Mouse (Mus musculus): ENCODE results near the gene Mettl8. TPM values are rescaled to one million over a fixed set of nuclear protein-coding genes. Genes with fewer than 3 reads are reported as not detected.

Gene Mettl8
- polyA plus RNA-seq, 1 experiment from 2014 or later: 18.1 TPM

DNA sequence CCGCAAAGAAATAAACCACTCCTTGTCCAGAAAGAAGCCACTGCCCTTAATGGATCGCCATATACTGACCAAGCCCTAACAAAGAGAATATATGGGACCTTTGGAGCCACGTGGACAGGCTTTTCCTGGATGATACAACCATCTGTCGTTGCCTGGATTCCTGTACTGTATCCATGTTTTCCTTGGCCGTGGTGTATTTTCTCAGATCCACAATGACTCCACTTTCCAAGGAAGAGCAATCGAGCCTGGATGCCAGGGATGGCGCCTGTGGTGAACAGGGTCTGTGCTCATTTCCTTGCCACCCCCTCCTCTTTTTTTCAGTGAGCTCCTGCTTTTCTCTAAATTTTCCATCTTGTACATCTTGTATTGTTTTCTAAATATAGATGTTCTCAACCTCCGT, 120.6 kb downstream of the Mettl8 start:
- ATAC-seq (ENCODE audit: low FRiP score): no peak
- Histone ChIP-seq H3K36me3 (replicated peaks) (no peaks in the 10 kb centered on the region), H3K4me3 (replicated peaks) (no peak overlapping the region), H3K4me2 (no peak overlapping the region), H3K9me3 (no peaks in the 10 kb centered on the region), H3K4me1 (no peaks in the 10 kb centered on the region), H3K27me3 (no peaks in the 10 kb centered on the region), H3K9ac (no peak overlapping the region), H3K27ac (no peak overlapping the region)
- 79% methylated on average over 8 of the region's 8 CpGs for WGBS

DNA sequence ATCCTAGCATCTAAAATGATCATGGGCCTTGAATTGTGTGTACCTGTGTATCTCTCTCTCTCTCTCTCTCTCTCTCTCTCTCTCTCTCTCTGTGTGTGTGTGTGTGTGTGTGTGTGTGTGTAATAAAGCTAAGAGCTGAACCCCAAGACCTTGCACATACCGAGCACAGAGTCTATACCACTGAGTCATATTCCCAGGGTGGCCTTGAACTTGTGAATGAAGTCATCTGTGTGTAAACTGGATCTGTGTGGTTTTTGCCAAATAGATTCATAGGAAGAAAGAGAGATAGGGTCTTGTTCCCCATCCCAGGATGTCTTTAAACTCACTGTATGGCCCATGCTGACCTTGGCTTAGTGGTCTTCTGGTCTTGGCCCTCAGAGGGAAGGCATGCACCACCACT, 121.9 kb downstream of the Mettl8 start:
- Histone ChIP-seq H3K9ac (no peak overlapping the region), H3K9me3 (no peaks in the 10 kb centered on the region), H3K27me3 (no peaks in the 10 kb centered on the region), H3K27ac (no peak overlapping the region), H3K4me2 (no peak overlapping the region), H3K4me3 (replicated peaks) (no peak overlapping the region), H3K36me3 (replicated peaks) (no peaks in the 10 kb centered on the region), H3K4me1 (no peaks in the 10 kb centered on the region)
- ATAC-seq (ENCODE audit: low FRiP score): no peak
- WGBS: 75% methylated on average over 1 of the region's 1 CpGs

DNA sequence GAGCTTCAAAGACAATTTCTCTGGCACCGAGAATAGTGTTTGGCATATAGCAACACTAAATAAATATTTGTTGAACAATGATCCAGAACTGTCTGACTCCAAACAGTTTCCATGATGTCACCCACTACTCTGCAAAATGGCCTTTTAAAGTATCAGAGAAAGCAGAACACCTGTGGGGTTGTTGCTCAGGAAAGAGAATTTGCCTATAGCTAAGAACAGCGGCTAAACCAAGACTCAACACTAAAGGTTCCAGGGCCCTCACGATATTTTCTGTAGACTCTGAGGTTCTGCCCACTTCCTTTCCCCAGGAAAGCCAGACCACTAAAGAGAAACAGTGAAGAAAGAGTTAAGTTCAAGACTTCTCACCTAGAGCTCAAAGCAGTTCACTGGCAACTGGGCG, 122.4 kb downstream of the Mettl8 start:
- Histone ChIP-seq H3K27me3 (no peaks in the 10 kb centered on the region), H3K9me3 (no peaks in the 10 kb centered on the region), H3K4me1 (no peaks in the 10 kb centered on the region), H3K36me3 (replicated peaks) (no peaks in the 10 kb centered on the region), H3K4me3 (replicated peaks) (no peak overlapping the region), H3K4me2 (no peak overlapping the region), H3K9ac (no peak overlapping the region), H3K27ac (no peak overlapping the region)
- no peak for ATAC-seq (ENCODE audit: low FRiP score)
- 91% methylated on average over 4 of the region's 4 CpGs for WGBS

DNA sequence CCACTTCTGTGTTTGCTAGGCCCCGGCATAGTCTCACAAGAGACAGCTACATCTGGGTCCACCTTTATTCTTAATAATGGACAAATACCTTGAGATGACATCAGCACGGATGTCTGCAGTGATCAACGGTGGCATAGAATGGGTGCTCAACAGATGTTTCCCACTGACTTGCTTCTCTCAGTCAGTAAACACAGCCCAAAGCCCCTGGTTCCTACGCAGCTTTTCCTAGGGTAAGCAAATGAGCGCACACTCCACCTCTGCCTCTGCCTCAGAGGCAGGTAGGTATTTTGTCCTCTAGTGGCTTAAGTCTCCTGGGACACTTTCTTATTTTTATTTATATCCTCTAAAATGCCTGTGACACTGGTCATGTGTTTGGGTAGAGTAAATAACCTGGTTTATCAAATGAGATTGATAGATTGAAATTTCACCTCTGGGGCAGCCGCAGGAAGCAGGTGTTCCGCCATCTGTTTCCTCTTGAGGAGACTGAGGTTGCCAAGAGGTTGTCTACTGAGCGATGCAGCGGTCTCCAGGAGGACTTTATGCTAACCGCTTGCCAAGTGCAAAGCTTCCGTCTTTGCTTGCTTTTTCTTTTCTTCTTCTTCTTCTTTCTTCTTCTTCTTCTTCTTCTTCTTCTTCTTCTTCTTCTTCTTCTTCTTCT, 124.6 kb downstream of the Mettl8 start:
- H3K4me2 ChIP-seq: no peak overlapping the region
- no peaks in the 10 kb centered on the region for H3K36me3 ChIP-seq (replicated peaks)
- ATAC-seq (ENCODE audit: low FRiP score): no peak
- 95% methylated on average over 11 of the region's 11 CpGs for WGBS
- H3K27me3 ChIP-seq: no peaks in the 10 kb centered on the region
- H3K9me3 ChIP-seq: no peaks in the 10 kb centered on the region
- no peak overlapping the region for H3K9ac ChIP-seq
- no peaks in the 10 kb centered on the region for H3K4me1 ChIP-seq
- no peak overlapping the region for H3K4me3 ChIP-seq (replicated peaks)
- no peak overlapping the region for H3K27ac ChIP-seq

DNA sequence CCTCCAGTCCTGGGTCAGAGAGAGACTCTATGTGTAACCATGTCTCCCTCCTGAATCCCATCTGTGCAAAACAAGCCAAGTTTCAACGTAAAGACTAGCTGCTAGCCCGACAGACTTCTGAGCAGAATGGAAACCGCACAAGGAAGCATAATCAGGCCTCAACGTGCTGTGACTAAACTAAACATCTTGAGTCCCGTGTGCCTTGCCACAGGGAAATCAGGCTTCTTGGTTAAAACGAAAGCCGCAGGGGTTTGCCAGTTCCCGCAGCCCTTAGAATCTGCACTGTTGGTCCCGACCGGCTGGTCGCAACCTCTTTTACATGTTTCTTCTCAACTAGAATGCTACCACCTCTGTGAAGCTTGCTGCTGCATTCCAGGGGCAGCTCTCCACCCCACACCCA, 125.7 kb downstream of the Mettl8 start:
- Histone ChIP-seq H3K27ac (no peak overlapping the region), H3K4me3 (replicated peaks) (no peak overlapping the region), H3K4me2 (no peak overlapping the region), H3K9me3 (no peaks in the 10 kb centered on the region), H3K9ac (no peak overlapping the region), H3K4me1 (no peaks in the 10 kb centered on the region), H3K27me3 (no peaks in the 10 kb centered on the region), H3K36me3 (replicated peaks) (no peaks in the 10 kb centered on the region)
- no peak for ATAC-seq (ENCODE audit: low FRiP score)
- WGBS: 92% methylated on average over 11 of the region's 11 CpGs

DNA sequence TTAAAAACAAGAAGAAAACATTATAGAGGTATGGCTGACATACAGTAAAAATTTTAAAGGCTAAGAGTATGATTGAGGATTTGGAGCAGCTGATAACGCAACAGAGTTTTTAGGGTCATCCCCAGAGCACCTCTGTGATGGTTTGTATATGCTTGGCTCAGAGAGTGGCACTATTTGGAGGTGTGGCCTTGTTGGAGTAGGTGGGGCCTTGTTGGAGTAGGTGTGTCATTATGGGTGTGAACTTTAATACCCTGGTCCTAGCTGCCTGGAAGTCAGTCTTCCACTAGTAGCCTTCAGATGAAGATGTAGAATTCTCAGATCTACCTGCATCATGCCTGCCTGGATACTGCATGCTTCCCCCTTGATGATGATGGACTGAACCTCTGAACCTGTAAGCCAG, 131.3 kb downstream of the Mettl8 start:
- 98% methylated on average over 1 of the region's 1 CpGs for WGBS
- Histone ChIP-seq H3K9ac (no peak overlapping the region), H3K4me3 (replicated peaks) (no peak overlapping the region), H3K36me3 (replicated peaks) (no peaks in the 10 kb centered on the region), H3K4me1 (0 out of 2 replicates have a peak, but pooled peaks cover 4% of the 10 kb centered on the region), H3K9me3 (no peaks in the 10 kb centered on the region), H3K27me3 (no peaks in the 10 kb centered on the region), H3K4me2 (no peak overlapping the region), H3K27ac (no peak overlapping the region)
- no peak for ATAC-seq (ENCODE audit: low FRiP score)

DNA sequence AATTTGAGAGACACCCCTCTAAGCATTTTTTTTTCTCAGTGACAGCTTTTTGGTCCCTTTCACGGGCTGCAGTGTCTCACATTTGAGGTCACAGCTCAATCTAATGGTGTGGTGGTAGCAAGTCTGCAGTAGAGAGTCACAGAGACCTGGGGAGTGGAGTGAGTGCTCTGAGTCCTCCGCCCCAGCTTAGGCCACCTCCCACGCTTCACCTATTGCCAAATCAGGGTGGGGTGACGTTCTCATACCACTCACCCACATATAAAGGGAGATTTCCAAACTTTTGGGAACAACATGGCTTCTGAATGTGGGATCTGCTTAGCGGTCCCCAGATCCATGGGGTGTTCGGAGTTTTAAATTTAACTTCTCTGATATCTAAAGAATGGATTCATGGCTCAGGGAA, 132.6 kb downstream of the Mettl8 start:
- H3K4me3 ChIP-seq (replicated peaks): no peak overlapping the region
- H3K27ac ChIP-seq: no peak overlapping the region
- H3K36me3 ChIP-seq (replicated peaks): no peaks in the 10 kb centered on the region
- H3K9me3 ChIP-seq: no peaks in the 10 kb centered on the region
- H3K4me1 ChIP-seq: peaks cover 13% of the 10 kb centered on the region; the same call in 1 of the 2 replicates
- WGBS: 78% methylated on average over 6 of the region's 6 CpGs
- no peak overlapping the region for H3K9ac ChIP-seq
- no peak overlapping the region for H3K4me2 ChIP-seq
- ATAC-seq (ENCODE audit: low FRiP score): no peak
- H3K27me3 ChIP-seq: no peaks in the 10 kb centered on the region

DNA sequence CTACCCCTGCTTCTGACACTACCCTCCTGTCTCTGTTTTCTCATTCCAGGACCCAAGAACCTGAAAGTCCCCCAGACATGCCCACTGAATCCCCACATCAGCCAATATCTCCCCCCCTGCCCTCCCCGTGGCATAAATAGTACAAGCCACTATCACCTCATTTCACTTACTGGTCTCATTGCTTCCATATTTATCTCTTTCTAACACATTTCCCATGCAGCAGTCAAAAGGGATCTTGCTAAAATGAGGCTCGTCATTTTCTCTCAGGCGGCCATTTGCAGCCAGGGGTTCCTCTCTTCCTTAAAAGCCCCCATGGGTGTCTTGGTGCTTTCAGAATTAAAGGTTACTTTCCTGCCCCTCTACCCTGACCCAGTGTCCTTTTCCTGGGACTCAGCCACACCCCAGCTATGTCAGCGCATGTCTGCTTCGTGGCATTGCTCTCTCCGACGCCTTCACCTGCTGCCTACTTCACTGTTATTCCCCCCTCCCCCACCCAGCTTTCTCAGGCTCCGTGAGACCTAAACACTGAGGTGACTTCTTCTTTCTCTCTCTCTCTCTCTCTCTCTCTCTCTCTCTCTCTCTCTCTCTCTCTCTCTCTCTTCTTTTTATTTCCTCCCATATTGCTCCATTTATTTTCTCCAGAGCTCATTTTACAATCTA, 134.3 kb downstream of the Mettl8 start:
- WGBS: 60% methylated on average over 8 of the region's 8 CpGs
- Histone ChIP-seq H3K27me3 (no peaks in the 10 kb centered on the region), H3K4me3 (replicated peaks) (no peak overlapping the region), H3K36me3 (replicated peaks) (no peaks in the 10 kb centered on the region), H3K9ac (no peak overlapping the region), H3K9me3 (no peaks in the 10 kb centered on the region), H3K27ac (no peak overlapping the region), H3K4me1 (peaks cover 13% of the 10 kb centered on the region; the same call in 1 of the 2 replicates), H3K4me2 (no peak overlapping the region)
- no peak for ATAC-seq (ENCODE audit: low FRiP score)

DNA sequence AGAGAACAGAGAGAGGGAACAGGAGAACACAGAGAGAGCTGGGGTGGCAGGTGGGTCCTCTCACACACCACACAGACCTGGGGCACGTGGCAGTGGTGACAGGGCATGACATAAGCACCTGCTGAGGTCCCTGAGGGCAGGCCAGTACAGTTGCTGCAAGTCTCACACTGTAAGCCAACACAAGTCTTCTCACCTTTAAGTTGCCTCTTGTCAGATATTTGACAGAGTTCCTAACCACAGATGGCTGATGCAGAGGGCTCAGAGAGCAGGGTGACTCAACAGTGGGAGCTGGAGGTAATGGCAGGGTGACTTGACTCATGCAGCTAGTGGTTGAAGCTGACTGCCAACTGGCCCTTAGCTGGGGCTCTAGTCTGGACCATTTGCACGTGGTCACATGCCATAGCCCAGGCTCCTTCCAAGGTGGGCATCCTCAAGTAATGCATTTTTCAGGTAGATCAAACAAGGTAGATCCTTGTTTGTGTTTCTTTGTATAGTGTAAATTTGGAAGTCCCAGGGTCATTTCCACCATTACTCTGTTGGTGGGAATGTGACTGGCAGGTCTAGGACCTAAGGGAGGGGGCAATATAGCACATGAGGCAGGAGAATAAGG, 135.4 kb downstream of the Mettl8 start:
- no peak overlapping the region for H3K4me3 ChIP-seq (replicated peaks)
- no peaks in the 10 kb centered on the region for H3K9me3 ChIP-seq
- H3K27ac ChIP-seq: no peak overlapping the region
- no peaks in the 10 kb centered on the region for H3K27me3 ChIP-seq
- H3K9ac ChIP-seq: no peak overlapping the region
- ATAC-seq (ENCODE audit: low FRiP score): no peak
- no peaks in the 10 kb centered on the region for H3K36me3 ChIP-seq (replicated peaks)
- peaks cover 13% of the 10 kb centered on the region; the same call in 1 of the 2 replicates for H3K4me1 ChIP-seq
- WGBS: 80% methylated on average over 2 of the region's 2 CpGs
- H3K4me2 ChIP-seq: no peak overlapping the region

DNA sequence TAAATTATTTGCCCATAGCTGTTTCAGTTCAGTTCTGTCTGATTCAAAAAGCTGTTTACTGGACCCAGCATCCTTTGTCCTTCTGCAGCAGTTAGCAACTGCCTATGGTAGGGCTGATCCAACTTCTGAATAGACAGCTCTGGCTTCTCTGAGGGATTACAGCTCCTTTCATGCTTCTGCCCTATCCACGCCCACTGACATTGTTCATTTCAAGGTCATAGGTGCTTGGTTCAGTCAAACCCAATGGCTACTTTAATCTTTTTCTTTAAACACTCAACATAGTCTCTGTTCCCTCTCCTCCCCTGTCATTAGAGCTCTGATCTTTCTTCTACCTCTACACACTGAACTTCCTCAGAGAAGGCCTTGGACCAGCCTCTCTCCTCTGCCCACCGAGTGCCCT, 136.9 kb downstream of the Mettl8 start:
- H3K4me1 ChIP-seq: peaks cover 13% of the 10 kb centered on the region; the same call in 1 of the 2 replicates

More for the DNA sequence above, 136.9 kb downstream of the Mettl8 start:
- no peak overlapping the region for H3K4me2 ChIP-seq
- H3K9ac ChIP-seq: no peak overlapping the region
- no peak overlapping the region for H3K27ac ChIP-seq
- no peak overlapping the region for H3K4me3 ChIP-seq (replicated peaks)
- 22% methylated on average over 2 of the region's 2 CpGs for WGBS
- H3K27me3 ChIP-seq: no peaks in the 10 kb centered on the region
- H3K36me3 ChIP-seq (replicated peaks): no peaks in the 10 kb centered on the region
- ATAC-seq (ENCODE audit: low FRiP score): no peak
- no peaks in the 10 kb centered on the region for H3K9me3 ChIP-seq
